Mouse (Mus musculus): ENCODE results near the gene Gnptg. TPM values are rescaled to one million over a fixed set of nuclear protein-coding genes. Genes with fewer than 3 reads are reported as not detected.

Gene Gnptg
- 36.1 and 37.5 TPM in 2 replicates for polyA plus RNA-seq (2012; rRNA removed)

- peak; percentile 55 for DNase-seq (ENCODE audit: low read depth, low spot score)
- under 1% methylated on average over 80 of the region's 80 CpGs for WGBS
Observed at GRCm38 (mm10) chr17:25239695-25240636, at the start of gene Gnptg, which contains the start of gene Tsr3. Gene Gnptg (minus strand): TSS chr17:25240124. Gene Tsr3 (plus strand): TSS chr17:25240170.

- WGBS: 9% methylated on average over 4 of the region's 4 CpGs
- no peak for DNase-seq (ENCODE audit: low read depth, low spot score)
Observed at GRCm38 (mm10) chr17:25288842-25289241, 48.9 kb upstream of the Gnptg start.

GRCm38 (mm10) chr17:25285033-25285432 lies 45.1 kb upstream of the Gnptg start:
- peak; percentile 76 for DNase-seq (ENCODE audit: low read depth, low spot score)
- 16% methylated on average over 3 of the region's 3 CpGs for WGBS

- peak; percentile 90 for DNase-seq (ENCODE audit: low read depth, low spot score)
- 10% methylated on average over 11 of the region's 11 CpGs for WGBS
Observed at GRCm38 (mm10) chr17:25282133-25282532, 42.2 kb upstream of the Gnptg start.

GRCm38 (mm10) chr17:25275833-25276232 lies 35.9 kb upstream of the Gnptg start:
- DNase-seq (ENCODE audit: low read depth, low spot score): no peak
- 95% methylated on average over 3 of the region's 3 CpGs for WGBS

- DNase-seq (ENCODE audit: low read depth, low spot score): no peak
- WGBS: 90% methylated on average over 9 of the region's 9 CpGs
Observed at GRCm38 (mm10) chr17:25274571-25275346, 34.8 kb upstream of the Gnptg start, which contains the start of gene Ube2i. Gene Ube2i (minus strand): TSS chr17:25274622.

- WGBS: under 1% methylated on average over 45 of the region's 45 CpGs
- DNase-seq (ENCODE audit: low read depth, low spot score): peak; percentile 96
Observed at GRCm38 (mm10) chr17:25273706-25274501, 34.0 kb upstream of the Gnptg start.

GRCm38 (mm10) chr17:25272951-25273705 lies 33.2 kb upstream of the Gnptg start:
- WGBS: under 1% methylated on average over 86 of the region's 92 CpGs
- DNase-seq (ENCODE audit: low read depth, low spot score): peak; percentile 67

GRCm38 (mm10) chr17:25272326-25272725 lies 32.4 kb upstream of the Gnptg start:
- no peak for DNase-seq (ENCODE audit: low read depth, low spot score)
- WGBS: under 1% methylated on average over 10 of the region's 10 CpGs

- 43% methylated on average over 2 of the region's 2 CpGs for WGBS
Observed at GRCm38 (mm10) chr17:25270795-25271335, 30.9 kb upstream of the Gnptg start.

GRCm38 (mm10) chr17:25264453-25264852 lies 24.5 kb upstream of the Gnptg start:
- DNase-seq (ENCODE audit: low read depth, low spot score): no peak
- WGBS: 48% methylated on average over 3 of the region's 3 CpGs

More at GRCm38 (mm10) chr17:25270795-25271335, 30.9 kb upstream of the Gnptg start:
- no peak for DNase-seq (ENCODE audit: low read depth, low spot score)

GRCm38 (mm10) chr17:25257804-25258261 lies 17.9 kb upstream of the Gnptg start:
- no peak for DNase-seq (ENCODE audit: low read depth, low spot score)
- WGBS: 54% methylated on average over 6 of the region's 6 CpGs

GRCm38 (mm10) chr17:25256140-25256754 lies 16.3 kb upstream of the Gnptg start, which contains the start of gene Baiap3:
Gene Baiap3 (minus strand): TSS chr17:25256364.
- DNase-seq (ENCODE audit: low read depth, low spot score): no peak

GRCm38 (mm10) chr17:25255110-25255509 lies 15.2 kb upstream of the Gnptg start:
- WGBS: 60% methylated on average over 2 of the region's 2 CpGs

More at GRCm38 (mm10) chr17:25256140-25256754, 16.3 kb upstream of the Gnptg start, which contains the start of gene Baiap3:
- WGBS: 4% methylated on average over 30 of the region's 35 CpGs

GRCm38 (mm10) chr17:25253760-25254159 lies 13.8 kb upstream of the Gnptg start:
- DNase-seq (ENCODE audit: low read depth, low spot score): no peak
- 35% methylated on average over 10 of the region's 10 CpGs for WGBS

More at GRCm38 (mm10) chr17:25255110-25255509, 15.2 kb upstream of the Gnptg start:
- no peak for DNase-seq (ENCODE audit: low read depth, low spot score)

- no peak for DNase-seq (ENCODE audit: low read depth, low spot score)
- 47% methylated on average over 3 of the region's 3 CpGs for WGBS
Observed at GRCm38 (mm10) chr17:25252643-25253042, 12.7 kb upstream of the Gnptg start.

- DNase-seq (ENCODE audit: low read depth, low spot score): no peak
- WGBS: 64% methylated on average over 8 of the region's 8 CpGs
Observed at GRCm38 (mm10) chr17:25250181-25250835, 10.4 kb upstream of the Gnptg start.
